Mouse (Mus musculus) testis, postnatal 10 days (tissue): ENCODE results near the gene Polr1d.

Source experiments
- DNase-seq: peaks from one replicate; pipeline ENCODE4 v3.0.0; 2021; ENCODE audit warnings: low spot score

Polr1d gene

GRCm38 (mm10) chr5:147076799-147077165, at the start of gene Polr1d:
TSS of gene Polr1d (plus strand) at chr5:147077050.
- DNase-seq: no peak

DNA sequence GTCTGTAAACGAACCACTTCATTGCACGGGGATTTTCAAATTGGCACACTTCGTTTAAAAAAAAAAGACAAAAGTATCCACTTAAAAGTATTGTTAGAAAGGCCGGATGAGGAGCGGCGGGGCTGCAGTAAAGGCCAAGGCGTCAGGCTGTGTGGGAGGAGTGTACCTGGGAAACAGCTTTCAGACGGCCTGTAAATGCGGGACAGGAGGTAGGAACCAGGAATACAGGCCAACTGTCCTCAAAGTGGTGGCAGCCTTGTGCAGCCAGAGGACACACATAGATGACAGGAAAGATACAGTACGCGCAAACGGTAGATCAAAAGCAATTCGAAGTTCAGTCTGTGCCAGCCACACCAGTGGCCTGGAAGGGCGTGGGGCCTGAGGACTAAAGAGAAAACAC, 45.6 kb upstream of the Polr1d start:
- DNase-seq: no peak

DNA sequence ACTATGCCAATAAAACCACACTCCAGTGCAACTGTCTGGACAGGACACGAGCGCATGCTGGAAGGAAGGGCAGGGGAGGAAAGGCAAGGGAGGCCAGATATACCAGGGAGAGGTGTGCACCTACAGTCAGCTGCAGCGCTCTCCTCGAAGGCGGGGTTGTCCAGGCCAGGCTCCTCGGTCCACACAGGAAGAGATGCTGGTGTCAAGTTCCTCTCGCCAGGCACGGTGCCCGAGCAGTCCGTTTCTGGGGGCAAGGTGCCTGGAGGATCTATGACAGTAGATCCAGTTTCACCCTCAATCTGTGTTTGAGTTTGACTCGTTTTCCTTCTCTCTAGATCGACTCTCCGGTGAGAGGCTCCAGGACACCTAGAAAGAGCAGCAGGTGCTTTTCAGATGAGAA, 43.7 kb upstream of the Polr1d start:
- no peak for DNase-seq

DNA sequence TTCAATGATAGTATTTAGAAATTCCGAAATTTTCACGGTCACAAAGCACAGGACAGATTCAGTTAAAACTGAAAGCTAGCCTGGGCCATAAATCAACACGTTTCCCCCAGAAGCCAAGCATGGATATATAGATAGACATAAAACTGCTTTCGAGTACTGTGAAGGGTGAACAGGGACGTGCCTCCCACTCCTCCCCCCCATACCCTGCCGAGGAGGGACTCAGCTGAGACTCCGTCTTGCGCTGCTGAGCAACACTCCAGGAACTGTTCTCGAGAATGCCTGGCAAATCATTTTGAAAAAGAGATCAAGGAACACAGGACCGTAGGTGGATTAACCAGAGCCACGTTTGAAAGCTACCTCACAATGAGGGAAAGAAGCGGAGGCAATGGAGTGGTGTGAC, 42.6 kb upstream of the Polr1d start:
- DNase-seq: no peak

DNA sequence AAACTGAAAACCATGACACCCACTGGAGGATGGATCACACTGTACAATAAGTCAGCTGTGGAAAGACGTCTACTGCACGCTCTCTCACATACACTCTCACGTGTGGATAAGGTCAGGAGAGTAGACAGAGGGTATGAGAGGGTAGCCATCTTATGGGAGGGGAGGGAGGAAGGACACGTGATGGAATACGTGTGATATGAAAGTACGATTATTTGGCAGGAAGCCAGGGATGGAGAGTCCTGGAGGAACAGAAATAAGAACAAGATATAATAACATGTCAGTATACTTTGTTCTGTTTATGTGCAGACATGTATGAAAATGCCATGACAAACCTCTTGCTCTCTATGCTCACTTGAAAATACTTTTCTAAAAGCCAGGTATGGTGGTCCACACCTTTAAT, 41.5 kb upstream of the Polr1d start:
- DNase-seq: no peak

- DNase-seq: no peak
Measured at GRCm38 (mm10) chr5:147036028-147036427, 40.8 kb upstream of the Polr1d start.

DNA sequence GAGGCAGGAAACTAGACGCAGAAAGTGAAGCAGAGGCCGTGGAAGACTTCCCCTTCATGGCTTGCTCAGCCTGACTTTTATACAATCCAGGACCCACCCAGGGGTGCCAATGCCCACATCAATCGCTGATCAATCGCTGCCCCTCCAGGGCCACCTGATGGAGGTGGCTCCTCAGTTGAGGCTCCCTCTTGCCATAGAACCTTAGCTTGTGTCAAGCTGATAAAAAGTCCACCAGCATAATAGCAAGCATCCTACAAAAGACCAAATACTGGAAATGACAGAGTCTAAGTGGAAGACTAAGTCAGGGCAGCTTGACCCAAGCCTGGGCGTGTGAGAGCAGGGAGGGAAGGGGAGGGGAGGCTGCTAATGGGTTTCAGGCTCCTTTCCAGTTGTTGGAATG, 40.2 kb upstream of the Polr1d start:
- DNase-seq: no peak

DNA sequence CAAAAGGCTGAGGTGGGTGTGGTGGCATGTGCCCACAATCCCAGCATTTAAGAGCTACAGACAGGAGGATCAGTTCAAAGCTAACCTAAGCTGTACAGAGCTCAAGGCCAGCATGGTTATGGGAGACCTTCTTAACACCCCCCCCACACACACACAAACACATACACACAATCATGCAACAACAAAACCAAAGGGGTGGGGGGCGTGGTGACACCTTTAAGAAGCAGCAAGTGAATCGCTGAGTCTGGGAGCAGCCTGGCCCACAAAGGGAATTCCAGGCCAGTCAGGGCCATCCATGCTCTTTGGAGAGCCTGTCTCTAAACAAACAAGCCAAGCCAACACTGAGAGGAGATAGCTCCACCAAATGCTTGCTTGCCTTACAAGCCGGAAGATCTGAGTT, 39.2 kb upstream of the Polr1d start:
- DNase-seq: no peak

DNA sequence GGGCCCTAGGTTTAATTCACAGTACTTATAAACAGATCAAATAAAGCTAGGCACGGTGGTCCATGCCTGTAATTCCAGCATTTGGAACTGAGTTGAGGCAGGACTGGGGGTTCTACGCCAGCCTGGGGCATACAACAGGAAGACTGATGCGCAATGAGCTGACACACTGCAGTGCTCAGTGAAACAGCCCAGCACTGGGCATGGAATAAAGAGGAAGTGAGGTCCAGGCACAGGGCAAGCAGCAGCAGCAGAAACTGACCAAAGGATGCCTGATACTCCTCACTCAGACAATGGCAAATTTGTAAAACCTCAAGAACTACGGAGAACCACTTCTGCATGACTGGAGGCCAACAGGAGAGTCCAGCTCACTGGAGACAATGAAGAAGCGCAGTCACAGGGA, 37.5 kb upstream of the Polr1d start:
- DNase-seq: no peak

GRCm38 (mm10) chr5:147041965-147042937, 34.6 kb upstream of the Polr1d start:
- DNase-seq: no peak

- no peak for DNase-seq
Measured at GRCm38 (mm10) chr5:147043240-147043844, 33.5 kb upstream of the Polr1d start.

DNA sequence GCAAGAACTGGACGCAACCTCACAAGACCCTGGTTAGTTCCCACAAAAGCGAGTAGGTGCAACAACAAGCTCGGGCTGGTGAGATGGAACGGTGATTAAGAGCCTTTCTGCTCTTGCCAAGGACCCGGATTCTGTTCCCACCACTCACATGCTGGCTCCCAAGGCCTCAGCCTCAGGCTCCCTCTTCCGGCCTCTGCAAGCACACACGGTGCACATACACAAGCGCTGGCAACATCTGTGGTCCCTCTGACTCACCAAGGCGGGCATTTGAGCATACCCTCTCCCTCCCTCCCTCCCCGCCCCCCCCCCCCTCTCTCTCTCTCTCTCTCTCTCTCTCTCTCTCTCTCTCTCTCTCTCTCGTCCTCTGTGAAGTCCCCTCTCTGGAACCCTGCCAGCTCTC, 31.5 kb upstream of the Polr1d start:
- no peak for DNase-seq

DNA sequence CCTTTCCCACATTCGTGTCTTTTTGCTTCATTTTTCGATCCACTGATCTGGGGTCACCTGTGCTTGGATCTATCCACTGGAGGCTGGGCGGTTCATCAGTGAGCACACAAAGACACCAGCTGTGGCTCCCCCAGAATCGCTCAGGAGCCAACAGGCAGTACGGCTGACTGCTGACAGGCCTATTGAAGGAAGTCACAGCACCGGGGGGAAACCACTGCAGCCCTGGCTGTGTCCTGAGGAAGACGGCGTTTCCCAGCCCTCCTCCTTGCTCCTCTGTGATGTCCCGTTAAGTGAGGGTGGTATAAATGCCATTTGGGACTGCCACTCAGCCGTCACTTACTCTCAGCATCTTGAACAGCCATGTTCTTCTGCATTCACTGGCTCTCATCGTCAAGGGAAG, 30.9 kb upstream of the Polr1d start:
- DNase-seq: no peak

DNA sequence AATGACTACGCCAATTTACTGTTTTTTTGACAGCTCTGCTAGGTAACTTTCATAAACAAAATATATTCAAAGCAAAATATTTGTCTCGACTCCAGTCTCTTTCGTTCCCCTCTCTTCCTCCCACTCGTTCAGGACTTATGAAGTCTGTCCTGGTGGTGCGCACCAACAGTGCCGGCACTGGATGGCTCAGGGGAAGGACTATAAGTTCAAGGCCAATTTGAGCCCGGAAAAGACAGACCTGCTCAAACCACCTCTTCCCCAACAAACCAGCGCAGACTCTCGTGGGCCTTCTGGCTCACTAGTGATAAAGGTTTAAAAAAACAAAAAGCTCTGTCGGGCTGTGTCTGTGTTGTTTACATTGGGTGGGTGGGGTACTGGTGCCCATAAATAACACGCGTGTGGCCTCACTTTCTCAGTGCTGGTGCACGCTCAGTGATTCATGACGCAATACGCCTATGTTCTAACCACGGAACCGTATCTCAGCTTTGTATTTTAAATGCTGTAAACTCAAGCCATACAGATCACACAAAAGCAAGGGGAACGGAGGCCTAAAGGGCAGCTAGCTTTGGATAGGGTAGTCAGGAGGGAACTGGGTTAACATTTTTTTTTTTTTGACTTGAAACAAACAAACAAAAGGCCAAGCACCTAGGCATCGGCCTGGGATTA, 27.2 kb upstream of the Polr1d start:
- DNase-seq: no peak

DNA sequence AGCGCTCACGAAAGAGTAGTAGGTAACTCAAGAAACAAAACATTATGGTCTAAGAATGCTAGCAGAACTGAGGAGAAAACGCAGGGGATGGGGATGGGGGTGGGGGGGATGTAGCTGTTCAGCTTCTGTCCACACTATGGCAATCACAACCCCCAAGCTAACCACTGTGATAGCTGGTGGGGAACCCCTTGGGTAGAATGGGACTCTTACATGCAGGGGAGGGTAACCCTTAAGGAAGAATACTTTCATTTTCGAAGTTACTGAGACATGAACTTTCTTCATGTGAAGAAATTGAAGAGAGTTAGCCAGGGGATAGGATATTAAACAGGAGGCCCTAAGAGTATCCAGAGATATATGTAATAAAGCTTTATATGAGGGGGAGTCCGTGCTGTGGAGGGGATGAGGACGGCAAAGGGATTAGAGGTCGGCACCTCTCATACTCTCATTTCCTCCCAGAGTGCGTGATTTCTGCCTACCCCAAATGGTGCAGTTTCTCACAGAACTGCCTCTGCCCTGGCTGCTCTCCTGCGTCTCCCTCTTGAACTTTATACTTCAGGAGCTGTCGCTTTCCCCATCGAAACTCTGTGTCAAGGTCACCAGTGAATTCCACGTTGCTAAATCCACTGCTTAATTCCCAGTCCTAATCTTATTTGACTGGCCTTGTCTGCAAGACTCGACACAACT, 25.9 kb upstream of the Polr1d start:
- DNase-seq: no peak

- DNase-seq: no peak
Measured at GRCm38 (mm10) chr5:147051500-147052308, 25.1 kb upstream of the Polr1d start.

GRCm38 (mm10) chr5:147052309-147052558, 24.6 kb upstream of the Polr1d start:
- no peak for DNase-seq

- no peak for DNase-seq
Measured at GRCm38 (mm10) chr5:147053071-147053470, 23.8 kb upstream of the Polr1d start.

DNA sequence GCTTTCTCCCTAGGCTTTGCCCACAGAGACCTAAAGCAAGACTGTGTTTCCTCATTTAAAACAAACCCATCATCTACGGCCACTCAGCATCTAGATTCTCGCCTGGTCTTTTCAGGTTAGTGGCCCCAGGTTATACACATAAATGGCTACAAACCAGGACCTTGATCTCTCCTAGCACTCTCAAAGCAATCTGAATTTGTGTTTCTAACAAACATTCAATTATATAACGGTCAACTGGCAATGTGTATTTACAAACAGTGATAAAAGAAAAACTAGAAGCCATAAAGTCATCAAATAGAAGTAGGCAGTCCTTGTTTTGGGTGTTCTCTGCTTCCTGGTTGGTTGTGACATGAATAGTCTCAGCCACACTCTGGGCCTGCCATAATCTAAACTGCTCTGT, 23.4 kb upstream of the Polr1d start:
- no peak for DNase-seq

DNA sequence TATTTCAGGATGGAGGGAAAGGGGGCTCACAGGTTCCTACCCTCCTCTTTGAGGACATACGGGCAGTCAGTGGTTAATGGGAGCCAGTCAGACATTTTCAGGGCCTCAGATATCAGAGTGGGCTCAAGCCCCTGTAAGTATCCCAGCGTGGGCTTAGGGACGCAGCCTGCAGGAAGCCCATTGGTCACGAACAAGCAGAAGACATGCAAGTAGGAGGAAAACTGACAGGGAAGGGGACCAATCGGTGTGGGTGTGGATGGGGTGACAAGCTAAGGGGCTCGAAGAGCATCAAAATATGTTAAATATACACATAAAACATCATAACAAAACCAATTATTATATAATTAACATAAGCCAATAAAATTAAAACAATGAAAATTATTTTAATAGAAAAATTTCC, 22.5 kb upstream of the Polr1d start:
- no peak for DNase-seq

DNA sequence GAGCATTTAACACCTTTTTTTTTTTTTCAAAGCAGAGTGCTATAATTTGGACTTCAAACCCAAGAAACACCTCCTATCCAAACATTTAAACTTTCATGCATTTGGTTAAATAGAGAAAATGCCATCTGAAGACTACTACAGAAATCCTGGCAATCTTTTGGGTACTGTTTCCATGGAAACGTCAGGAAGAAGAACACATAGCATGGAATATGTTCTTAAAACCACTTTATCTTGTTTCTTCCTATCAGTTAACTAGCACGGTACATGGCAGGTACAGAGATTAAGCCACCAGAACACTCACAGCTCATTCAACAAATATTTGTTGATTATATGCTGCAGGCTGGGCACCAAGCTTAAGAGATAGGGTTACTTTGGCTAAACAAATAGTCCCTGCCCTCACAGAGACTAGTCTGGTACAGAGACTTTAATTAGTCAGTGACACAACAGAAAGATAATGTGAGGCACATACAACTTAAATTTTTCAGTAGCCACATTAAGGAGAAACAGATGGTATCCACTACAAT, 22.0 kb upstream of the Polr1d start:
- DNase-seq: no peak
